Mouse (Mus musculus) yolk sac, embryonic 10.5 days (tissue): ENCODE measurements around the gene Styk1.

Experiments used
- DNase-seq: peaks from one replicate; pipeline ENCODE4 v3.0.0-alpha.2; 2017; ENCODE audit warnings: low spot score

Gene Styk1

GRCm38 (mm10) chr6:131369866-131370616, 16.6 kb upstream of the Styk1 start:
- DNase-seq: no peak

GRCm38 (mm10) chr6:131367101-131367500, 13.7 kb upstream of the Styk1 start:
- DNase-seq: no peak

- DNase-seq: no peak
Observed at GRCm38 (mm10) chr6:131364353-131364752, 11.0 kb upstream of the Styk1 start.

- DNase-seq: no peak
Observed at GRCm38 (mm10) chr6:131362987-131363765, 9.8 kb upstream of the Styk1 start.

- DNase-seq: no peak
Observed at GRCm38 (mm10) chr6:131360693-131361092, 7.3 kb upstream of the Styk1 start.

GRCm38 (mm10) chr6:131359543-131359942, 6.1 kb upstream of the Styk1 start:
- DNase-seq: no peak

GRCm38 (mm10) chr6:131354913-131355312, 1.5 kb upstream of the Styk1 start:
- DNase-seq: no peak

GRCm38 (mm10) chr6:131347026-131347425, 6.4 kb downstream of the Styk1 start:
- DNase-seq: no peak

GRCm38 (mm10) chr6:131344346-131344745, 9.1 kb downstream of the Styk1 start:
- DNase-seq: no peak

GRCm38 (mm10) chr6:131340082-131340481, 13.3 kb downstream of the Styk1 start:
- DNase-seq: no peak

GRCm38 (mm10) chr6:131339309-131339708, 14.1 kb downstream of the Styk1 start:
- DNase-seq: no peak

GRCm38 (mm10) chr6:131338787-131339186, 14.6 kb downstream of the Styk1 start:
- DNase-seq: no peak

- DNase-seq: no peak
Observed at GRCm38 (mm10) chr6:131327076-131327475, 26.3 kb downstream of the Styk1 start.

GRCm38 (mm10) chr6:131321854-131322639, 31.4 kb downstream of the Styk1 start:
- DNase-seq: no peak

GRCm38 (mm10) chr6:131316155-131317101, 37.0 kb downstream of the Styk1 start:
- DNase-seq: peak; percentile 58

- no peak for DNase-seq
Observed at GRCm38 (mm10) chr6:131308031-131308430, 45.4 kb downstream of the Styk1 start.

GRCm38 (mm10) chr6:131304776-131305175, 48.6 kb downstream of the Styk1 start:
- peak; percentile 72 for DNase-seq

- no peak for DNase-seq
Observed at GRCm38 (mm10) chr6:131298531-131298930, 54.9 kb downstream of the Styk1 start.

- DNase-seq: peak; percentile 32
Observed at GRCm38 (mm10) chr6:131294435-131295112, 58.8 kb downstream of the Styk1 start.

GRCm38 (mm10) chr6:131293916-131294315, 59.5 kb downstream of the Styk1 start:
- DNase-seq: no peak
